Mouse (Mus musculus): Measurements from ENCODE around the gene Ppil4.

DNA sequence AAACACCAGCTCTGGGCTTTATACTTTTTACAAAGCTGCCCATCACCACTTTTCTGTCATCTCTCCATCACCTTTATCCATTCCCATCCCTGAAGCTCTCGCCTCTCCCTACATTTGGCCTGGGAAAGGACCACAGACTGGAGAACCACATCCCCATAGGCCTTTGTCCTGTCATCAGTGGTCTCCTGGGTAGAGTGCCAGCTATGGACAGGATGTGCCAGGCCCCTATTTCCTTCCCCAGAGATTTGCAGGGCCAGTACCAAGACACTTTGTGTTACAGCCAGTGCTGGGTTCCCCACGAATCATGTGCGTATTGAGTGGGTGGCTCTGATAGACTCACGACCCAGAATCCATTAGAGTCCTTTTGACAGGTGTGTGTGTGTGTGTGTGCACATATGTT, 53.3 kb downstream of the Ppil4 start:
- no peak for TF ChIP-seq GATA1 (IDR thresholded peaks at IDR 0.05; ENCODE audit: low read length)
- TF ChIP-seq TAL1 (IDR thresholded peaks at IDR 0.05; ENCODE audit: low read length), result no peak
